Mouse (Mus musculus): ENCODE measurements around the gene Prkcd.

Gene Prkcd

DNA sequence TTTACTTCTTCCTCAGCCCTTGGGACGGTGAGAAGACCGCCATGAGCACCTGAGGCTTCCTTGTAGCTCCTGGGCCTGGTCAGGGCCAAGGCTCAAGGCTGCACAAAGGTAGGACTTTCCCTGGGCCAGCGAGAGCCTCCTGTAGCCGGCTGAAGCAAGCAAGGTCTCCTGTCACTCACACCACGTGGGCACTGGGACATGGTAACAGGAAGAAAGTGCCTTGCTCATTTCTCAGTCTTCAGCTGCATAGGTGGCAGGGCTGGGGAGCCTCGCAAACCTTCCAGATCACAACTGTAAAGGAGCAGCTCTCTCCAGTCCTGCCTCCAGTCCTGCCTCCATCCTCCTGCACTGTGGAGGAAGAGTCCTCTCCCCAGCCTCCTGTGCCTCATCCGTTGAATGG is 50.2 kb downstream of the Prkcd start:
- no peak for DNase-seq (ENCODE audit: low read depth, low spot score)

DNA sequence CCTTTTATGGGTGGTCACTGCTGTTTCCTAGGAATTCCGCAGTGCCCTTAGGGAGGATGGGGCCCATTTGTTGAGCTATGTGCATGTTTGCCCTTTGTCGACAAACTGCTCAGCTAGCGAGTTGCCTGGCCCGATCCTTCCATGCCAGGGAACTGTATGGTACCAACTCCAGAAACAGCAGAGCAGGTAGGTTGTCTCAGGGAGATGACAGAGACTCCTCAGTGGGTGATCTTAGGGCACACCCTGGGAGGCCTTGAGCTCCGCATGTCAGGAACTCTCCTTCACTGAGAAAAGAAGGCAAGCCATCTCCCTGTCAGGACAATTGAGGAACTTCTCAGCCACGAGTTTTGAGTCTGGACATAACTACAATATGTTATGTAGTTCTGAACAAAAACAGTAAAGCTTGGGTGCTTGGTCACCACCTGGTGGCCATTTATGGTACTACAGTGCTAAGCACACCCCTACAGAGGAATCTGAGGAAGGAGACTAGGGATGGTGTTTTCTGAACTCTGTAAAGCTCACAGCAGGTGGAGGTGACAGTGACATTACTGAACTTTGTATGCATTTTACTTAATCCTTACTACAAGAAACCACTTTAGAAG is 51.9 kb downstream of the Prkcd start:
- DNase-seq (ENCODE audit: low read depth, low spot score) = no peak

GRCm38 (mm10) chr14:30573235-30573634 is 52.8 kb downstream of the Prkcd start:
- DNase-seq (ENCODE audit: low read depth, low spot score) = no peak

GRCm38 (mm10) chr14:30572253-30572652 is 53.8 kb downstream of the Prkcd start:
- DNase-seq (ENCODE audit: low read depth, low spot score) = no peak

DNA sequence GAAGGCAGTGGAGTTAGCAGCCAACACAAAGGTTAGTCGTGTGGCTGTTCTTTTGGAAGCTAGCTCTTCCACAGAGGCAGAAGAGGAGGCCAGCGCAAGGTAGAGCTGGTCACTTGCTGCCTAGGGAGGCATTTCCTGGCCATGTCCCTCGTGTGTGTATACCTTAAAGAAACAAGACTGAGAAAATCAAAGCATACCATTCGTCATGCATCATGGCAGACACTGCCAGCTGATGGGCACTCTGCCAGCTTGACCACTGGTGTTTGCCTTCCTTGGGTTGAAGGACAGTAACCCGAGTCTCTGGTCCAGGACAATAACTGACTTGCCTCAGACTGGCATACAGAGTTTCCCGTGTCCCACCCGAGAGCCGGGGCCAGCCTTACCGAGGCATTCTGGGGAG is 55.7 kb downstream of the Prkcd start:
- no peak for DNase-seq (ENCODE audit: low read depth, low spot score)

- DNase-seq (ENCODE audit: low read depth, low spot score) = no peak
Observed at GRCm38 (mm10) chr14:30568016-30568415, 58.0 kb downstream of the Prkcd start.

GRCm38 (mm10) chr14:30566317-30566716 is 59.7 kb downstream of the Prkcd start:
- no peak for DNase-seq (ENCODE audit: low read depth, low spot score)

DNA sequence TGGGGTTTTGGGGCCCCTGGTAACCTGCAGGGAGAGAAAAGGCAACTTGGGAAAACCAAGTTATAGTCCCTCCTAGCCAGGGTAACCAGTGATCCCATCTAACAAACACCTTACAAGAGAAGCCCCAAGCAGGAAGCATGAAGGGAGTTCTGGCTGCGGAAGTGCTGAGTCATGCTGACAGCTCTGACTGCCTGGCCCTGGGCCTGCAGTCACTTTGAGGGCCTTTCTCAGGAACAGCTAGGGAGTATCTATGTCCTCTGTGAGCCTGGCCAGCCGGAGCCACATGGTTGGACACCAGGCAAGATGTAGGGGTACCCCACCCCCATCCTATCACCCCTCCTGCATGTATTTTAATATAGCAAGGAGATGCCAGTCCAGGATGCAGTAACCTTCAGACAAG is 61.6 kb downstream of the Prkcd start:
- DNase-seq (ENCODE audit: low read depth, low spot score) = peak; percentile 39

GRCm38 (mm10) chr14:30562343-30562742 is 63.7 kb downstream of the Prkcd start:
- DNase-seq (ENCODE audit: low read depth, low spot score) = no peak

GRCm38 (mm10) chr14:30561470-30562187 is 64.4 kb downstream of the Prkcd start:
- DNase-seq (ENCODE audit: low read depth, low spot score) = no peak

- no peak for DNase-seq (ENCODE audit: low read depth, low spot score)
Observed at GRCm38 (mm10) chr14:30560803-30561389, 65.1 kb downstream of the Prkcd start.

DNA sequence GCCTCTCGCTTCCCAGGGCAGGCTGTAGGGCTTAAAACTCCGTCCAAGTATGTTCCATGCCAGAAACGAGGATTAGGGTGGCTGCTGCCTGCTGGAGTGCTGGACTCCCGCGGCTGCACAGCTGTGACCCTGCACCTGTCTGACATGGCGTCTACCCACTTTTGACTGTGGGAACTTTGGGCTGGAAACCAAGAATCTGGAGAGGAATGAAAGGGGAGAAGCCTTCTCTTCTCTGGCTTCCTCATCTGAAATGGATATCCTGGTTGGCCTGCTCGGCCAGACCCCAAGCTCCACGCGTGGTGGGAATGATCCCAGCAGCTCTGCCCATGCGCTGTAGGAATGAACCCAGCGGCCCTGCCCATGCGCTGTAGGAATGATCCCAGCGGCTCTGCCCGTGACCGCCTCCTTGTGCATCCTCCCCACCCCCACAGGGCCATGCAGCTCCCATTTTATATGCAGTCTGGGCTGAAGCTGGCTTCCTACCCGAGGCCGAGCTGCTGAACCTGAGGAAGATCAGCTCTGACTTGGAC is 66.6 kb downstream of the Prkcd start:
- no peak for DNase-seq (ENCODE audit: low read depth, low spot score)

- DNase-seq (ENCODE audit: low read depth, low spot score) = no peak
Observed at GRCm38 (mm10) chr14:30557730-30558129, 68.3 kb downstream of the Prkcd start.

- no peak for DNase-seq (ENCODE audit: low read depth, low spot score)
Observed at GRCm38 (mm10) chr14:30556651-30557050, 69.4 kb downstream of the Prkcd start.

DNA sequence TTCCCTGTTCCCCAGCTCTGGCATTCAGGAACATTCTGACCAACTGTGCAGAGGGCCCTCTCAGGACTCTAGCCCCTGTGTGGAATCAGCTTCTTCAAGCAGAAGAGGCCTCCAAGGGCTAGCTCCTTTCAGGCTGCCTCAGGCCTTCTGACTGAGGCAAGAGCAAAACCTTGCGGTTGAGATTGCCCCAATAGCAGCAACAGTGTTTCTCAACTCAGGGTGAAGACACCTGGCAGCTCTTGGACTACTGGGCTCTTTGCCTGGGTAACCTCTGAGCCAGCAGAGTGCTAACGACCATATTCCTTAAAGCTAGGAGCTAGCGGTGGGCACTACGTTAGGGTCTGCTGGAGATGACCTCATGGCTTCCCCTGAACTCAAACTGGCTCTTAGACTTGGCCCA is 72.8 kb downstream of the Prkcd start:
- DNase-seq (ENCODE audit: low read depth, low spot score) = no peak

DNA sequence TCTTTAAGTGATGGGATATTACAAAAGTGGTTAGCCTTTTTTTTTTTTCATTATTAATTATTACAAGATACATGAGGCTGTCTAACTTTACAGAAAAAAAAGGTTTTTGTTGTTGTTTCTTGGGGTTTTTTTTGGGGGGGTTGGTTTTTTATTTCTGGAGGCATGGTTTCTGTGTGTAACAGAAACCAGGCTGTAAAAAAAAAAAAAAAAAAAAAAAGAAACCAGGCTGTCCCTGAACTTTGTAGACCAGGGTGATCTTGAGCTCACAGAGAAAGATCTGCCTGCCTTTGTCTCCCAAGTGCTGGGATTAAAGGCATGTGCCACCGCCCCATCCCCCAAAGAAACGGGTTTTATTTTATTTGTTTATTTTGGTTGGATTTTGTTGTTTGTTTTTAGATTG is 74.0 kb downstream of the Prkcd start:
- no peak for DNase-seq (ENCODE audit: low read depth, low spot score)

DNA sequence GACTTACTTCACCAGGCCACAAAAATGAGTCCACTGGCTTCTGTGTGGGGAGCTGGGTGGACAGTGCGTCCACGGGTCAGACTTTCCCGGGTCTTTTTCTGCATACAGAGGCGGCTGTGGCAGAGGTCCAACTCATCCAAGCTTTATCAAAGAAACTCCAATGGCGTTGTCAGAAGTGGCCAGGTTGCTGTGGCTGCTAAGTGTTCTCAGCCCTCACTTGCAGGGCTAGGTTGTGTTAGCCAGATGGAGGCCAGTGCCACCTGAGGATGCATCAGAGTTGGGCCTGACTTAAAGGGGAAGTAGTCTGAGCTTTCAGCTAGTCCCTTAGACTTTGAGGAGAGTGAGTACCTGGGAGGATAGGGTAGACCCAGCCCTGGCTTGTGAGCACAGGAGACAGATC is 74.5 kb downstream of the Prkcd start:
- DNase-seq (ENCODE audit: low read depth, low spot score) = no peak

GRCm38 (mm10) chr14:30550232-30551070 is 75.6 kb downstream of the Prkcd start:
- no peak for DNase-seq (ENCODE audit: low read depth, low spot score)

DNA sequence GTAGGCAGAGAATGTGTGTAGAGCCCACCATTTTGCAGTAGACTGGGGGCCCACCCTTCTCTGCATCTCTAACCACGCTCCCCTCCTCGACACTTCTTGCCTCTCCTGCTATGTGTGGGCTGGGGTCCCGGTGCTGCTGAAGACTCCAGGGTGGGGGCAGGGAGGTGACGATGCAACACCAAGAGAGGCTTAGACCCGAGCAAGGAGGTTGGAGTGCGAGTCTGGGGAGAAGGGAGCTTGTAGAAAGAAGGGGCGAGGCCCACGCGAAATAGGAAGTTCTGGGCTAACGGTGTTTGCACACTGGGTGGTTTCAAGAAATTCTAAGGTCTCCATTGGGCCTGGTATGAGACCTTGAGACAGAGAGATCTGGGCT is 76.2 kb downstream of the Prkcd start:
- DNase-seq (ENCODE audit: low read depth, low spot score) = no peak

DNA sequence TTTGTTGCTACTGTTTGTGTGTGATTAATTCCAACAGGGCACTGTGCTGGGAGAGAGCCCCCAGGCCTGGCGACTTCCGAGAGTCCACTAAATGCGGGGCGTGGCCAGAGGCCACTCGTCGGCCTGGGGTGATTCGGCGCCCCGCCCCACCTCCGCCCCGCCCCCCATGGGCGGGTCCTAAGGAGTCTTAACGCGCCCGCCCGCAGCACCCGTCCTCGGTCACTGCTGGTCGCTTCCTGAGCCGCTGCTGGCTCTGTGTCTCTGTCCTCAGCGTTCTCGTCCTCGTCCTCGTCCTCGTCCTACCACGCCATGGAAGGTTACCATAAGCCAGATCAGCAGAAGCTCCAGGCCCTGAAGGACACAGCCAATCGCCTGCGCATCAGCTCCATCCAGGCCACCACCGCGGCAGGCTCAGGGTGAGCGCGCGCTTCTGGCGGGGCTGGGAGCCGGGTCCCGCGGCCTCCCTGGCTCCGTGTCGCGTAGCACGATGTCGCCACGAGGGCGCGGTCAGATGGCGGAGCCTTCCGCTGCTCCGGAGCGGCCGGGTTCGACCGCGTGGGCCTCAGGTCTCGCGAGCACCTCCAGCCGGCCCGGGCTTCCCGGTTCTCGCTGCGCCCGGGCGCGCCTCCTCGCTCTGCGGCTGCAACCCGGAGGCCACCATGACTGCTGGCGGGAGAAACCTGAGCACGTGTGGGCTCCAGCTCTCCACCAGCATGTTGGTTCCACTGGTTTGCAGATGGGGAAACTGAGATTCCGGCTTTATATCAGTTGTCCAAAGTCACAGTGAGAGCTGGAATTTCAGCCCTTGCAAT is 76.8 kb downstream of the Prkcd start:
- DNase-seq (ENCODE audit: low read depth, low spot score) = peak; percentile 69

DNA sequence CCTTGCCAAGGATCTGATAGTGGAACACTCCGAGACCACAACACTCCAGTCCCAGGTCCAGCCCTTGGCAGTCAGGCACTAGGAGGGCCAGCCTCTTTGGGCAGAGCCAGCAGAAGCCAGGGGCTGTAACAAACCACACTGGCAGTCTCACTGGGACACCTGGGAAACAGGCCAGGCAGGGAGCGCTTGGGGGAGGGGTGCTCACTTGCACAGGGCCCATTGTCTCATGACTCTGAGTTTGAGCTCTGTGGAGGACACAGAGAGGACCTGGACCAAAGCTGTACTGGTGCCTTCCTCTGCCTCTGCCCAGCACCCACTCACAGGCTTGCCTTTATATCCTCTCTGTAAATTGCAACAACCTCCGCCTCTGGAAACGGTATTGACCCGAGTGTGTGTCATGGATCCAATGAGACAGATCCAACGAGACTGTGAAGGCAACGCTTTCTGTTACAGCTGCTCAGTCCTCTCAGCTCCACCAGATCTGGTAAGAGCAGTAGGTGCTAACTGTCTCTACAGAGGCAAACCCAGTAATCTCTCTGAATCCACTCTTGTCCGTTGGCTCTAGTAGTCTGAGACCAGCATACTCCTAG is 77.8 kb downstream of the Prkcd start, which contains the start of gene Tkt:
Tkt (plus strand) TSS at position 229 of the 590 bp plus-strand sequence.
- no peak for DNase-seq (ENCODE audit: low read depth, low spot score)

All from WW6 (cell line).